Mouse (Mus musculus): ENCODE measurements around the gene Vopp1.
"Not testable (repeated sequence)": the region's sequence is repeated elsewhere in the genome, so short reads cannot be mapped to it uniquely, and the experiment has no call there.

GRCm38 (mm10) chr6:57851177-57851576, 26.2 kb upstream of the Vopp1 start:
- TF ChIP-seq TAL1 (conservative IDR thresholded peaks at IDR 0.05; ENCODE audit: low read depth, low read length); POLR2AphosphoS5 (IDR thresholded peaks at IDR 0.05; ENCODE audit: insufficient replicate concordance, low read depth, low read length): not testable (repeated sequence)
